Mouse (Mus musculus): ENCODE results near the gene Kcna5. TPM values are rescaled to one million over a fixed set of nuclear protein-coding genes. Genes with fewer than 3 reads are reported as not detected.

Gene Kcna5
- polyA plus RNA-seq, 1 experiment from 2014 or later: 3.1 TPM

DNA sequence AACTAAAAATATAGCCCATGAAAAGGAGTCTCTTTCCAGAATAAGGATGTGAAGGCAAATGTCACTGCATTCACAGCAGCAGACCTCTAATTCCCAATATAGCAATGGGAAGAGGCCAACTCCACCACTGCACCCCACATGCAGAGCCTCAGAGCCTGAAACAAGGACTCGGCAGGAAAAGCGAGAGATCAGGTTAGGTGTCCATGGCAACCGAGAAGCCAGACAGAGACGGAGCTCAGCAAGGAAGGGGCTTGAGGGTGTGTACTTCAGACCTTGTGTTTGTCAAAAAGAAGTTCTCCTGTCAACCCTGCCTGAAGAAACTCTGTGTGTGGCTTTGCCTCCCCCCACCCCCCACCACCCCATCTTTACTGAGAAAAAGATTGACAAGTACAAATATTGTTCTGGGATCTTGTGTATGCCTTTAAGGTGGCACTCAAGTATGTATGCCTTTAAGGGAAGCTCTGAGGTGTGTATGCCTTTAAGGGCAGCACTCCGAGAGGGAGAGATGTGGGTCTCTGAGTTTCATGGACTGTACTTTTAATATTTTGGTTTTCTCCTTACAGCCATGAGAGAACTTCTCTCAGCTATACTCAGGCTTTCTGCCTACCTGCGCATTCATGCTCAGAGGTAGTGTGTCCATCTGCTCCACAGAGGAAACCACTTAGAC is 37.9 kb downstream of the Kcna5 start:
- Histone ChIP-seq H3K4me2 (no peak overlapping the region), H3K4me3 (no peak overlapping the region), H3K27ac (no peak overlapping the region), H3K27me3 (peaks cover 6% of the 10 kb centered on the region; the same call in 1 of the 2 replicates), H3K9ac (no peak overlapping the region), H3K9me3 (no peaks in the 10 kb centered on the region), H3K36me3 (no peaks in the 10 kb centered on the region), H3K4me1 (no peaks in the 10 kb centered on the region)
- no peak for ATAC-seq (ENCODE audit: borderline replicate concordance, extremely low read depth, low FRiP score, low TSS enrichment)
- 40% methylated on average over 6 of the region's 6 CpGs for WGBS

DNA sequence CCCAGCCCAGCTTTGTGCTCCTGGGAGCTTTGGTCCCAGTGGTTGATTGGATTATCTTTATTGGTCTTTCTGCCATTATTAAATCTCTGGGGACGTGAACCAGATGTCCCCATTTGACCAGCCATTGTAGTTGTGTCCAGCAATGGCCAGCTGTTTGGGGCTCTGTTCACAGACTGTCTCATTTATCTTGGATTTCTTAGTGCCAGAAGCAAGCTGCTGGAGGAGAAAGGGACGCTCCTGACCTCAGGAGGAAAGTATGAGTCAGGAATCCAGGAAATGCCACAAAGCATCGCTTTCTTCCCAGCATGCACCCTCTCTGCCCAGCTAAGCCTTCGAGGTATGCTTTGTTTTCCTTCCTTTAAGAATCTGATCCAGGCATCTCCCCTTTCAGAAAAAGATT is 48.1 kb downstream of the Kcna5 start:
- Histone ChIP-seq H3K4me3 (no peak overlapping the region), H3K4me1 (no peaks in the 10 kb centered on the region), H3K36me3 (no peaks in the 10 kb centered on the region), H3K9me3 (no peaks in the 10 kb centered on the region), H3K9ac (no peak overlapping the region), H3K27ac (no peak overlapping the region), H3K27me3 (no peaks in the 10 kb centered on the region), H3K4me2 (no peak overlapping the region)
- 31% methylated on average over 4 of the region's 4 CpGs for WGBS
- ATAC-seq (ENCODE audit: borderline replicate concordance, extremely low read depth, low FRiP score, low TSS enrichment): no peak

DNA sequence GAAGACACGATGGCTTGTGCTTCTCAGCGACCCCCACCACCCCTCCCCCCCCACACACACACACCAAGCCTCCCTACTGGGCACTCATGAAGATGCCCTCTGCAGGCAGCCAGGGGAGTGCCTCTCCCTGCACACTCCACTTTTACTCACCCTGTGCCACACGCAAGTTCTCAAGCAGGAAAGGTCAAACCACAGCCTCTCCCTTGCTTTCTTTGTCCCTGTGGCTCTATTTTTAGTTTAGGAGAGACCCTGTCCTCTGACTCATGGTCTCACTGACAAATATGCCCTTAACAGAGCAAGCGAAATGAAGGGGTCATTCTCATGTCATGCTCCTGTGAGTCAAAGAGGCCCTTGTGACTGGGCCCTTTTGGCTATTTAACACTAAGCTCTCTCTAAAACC is 50.3 kb downstream of the Kcna5 start:
- Histone ChIP-seq H3K9me3 (no peaks in the 10 kb centered on the region), H3K4me3 (no peak overlapping the region), H3K4me2 (no peak overlapping the region), H3K27me3 (no peaks in the 10 kb centered on the region), H3K4me1 (peaks cover 5% of the 10 kb centered on the region; the same call in 1 of the 2 replicates), H3K27ac (no peak overlapping the region), H3K36me3 (no peaks in the 10 kb centered on the region), H3K9ac (no peak overlapping the region)
- no peak for ATAC-seq (ENCODE audit: borderline replicate concordance, extremely low read depth, low FRiP score, low TSS enrichment)
- WGBS: 46% methylated on average over 4 of the region's 4 CpGs

DNA sequence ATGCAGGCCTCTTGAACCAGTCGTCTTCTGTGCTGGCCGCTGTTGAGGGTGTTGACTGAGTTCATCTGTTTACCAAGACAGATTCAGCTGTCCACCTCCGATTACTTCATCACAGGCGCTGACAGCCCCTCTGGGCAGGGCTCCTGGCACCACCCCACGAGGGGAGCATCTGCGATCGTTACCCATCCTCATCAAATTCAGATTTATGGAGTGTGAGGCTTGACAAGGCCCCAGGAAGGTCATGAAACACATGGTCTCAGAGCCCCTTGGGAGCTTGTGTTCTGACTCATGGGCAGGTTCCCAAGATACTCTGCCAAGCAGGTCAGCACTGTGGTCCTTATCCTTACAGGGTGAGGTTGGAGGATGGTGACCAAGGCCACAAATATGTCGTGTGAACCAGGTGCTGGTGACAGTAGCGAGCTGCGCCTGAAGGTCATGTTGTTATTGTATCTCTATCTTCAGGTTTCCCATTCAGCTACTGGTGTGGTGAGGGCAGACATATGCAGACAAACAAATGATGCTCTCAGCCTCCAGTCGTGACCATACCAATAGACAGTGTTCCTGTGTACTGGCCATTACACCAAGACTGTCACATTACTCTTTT is 51.8 kb downstream of the Kcna5 start:
- H3K27me3 ChIP-seq: no peaks in the 10 kb centered on the region
- H3K9me3 ChIP-seq: no peaks in the 10 kb centered on the region
- no peak overlapping the region for H3K27ac ChIP-seq
- H3K4me1 ChIP-seq: peaks cover 5% of the 10 kb centered on the region; the same call in 1 of the 2 replicates
- 46% methylated on average over 11 of the region's 11 CpGs for WGBS
- H3K4me2 ChIP-seq: no peak overlapping the region
- H3K9ac ChIP-seq: no peak overlapping the region
- ATAC-seq (ENCODE audit: borderline replicate concordance, extremely low read depth, low FRiP score, low TSS enrichment): no peak
- H3K36me3 ChIP-seq: no peaks in the 10 kb centered on the region
- no peak overlapping the region for H3K4me3 ChIP-seq

Other genes with a start within 250 kb of the Kcna5 start
- gene Kcna1, start 111.0 kb upstream of the Kcna5 start, polyA plus RNA-seq (2015; fragmentation: Nextera tagmentation; extraction: Ambion mirVana): 0.34 and 0.35 TPM in 2 replicates
- gene Kcna6, start 205.3 kb upstream of the Kcna5 start, polyA plus RNA-seq (2015; fragmentation: Nextera tagmentation; extraction: Ambion mirVana): 1.2 and 1.6 TPM in 2 replicates

Data from lung, embryonic 15.5 days (tissue).